Comparison of ENCODE assay signal across 15 mouse cellular contexts in the genomic region with DNA sequence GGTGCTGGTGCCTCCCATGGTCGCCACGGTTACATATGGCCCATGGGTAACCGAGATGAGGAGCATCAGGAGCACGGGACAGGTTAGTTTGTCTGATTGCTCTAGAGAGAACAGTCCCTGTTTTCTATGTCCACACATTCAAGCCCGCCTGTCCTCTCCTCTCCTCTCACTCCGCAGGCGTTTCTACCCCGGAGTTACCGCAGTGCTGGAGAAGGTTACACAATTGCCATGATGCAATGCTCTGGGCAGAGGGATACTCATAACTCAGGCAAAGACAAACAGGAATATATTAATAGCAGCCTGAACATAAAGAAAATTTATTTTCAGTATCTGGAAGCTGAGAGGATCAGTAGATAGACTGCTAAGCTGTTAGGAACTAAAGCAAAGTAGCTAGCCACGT. TPM values are rescaled to one million over a fixed set of nuclear protein-coding genes. Genes with fewer than 3 reads are reported as not detected.
DNase-seq lines count a peak whose midpoint lies in the region; ATAC-seq lines count a peak whose summit lies in the region.
"Had no signal": no experiment of that assay in that cellular context is flagged by ENCODE, and none has a peak within 500 bp of the region (broad histone marks: within the 10 kb centered on the region; RNA-seq: fewer than 3 reads in every experiment).

No protein-coding gene starts in this region.

- no peaks in the 10 kb centered on the region for H3K4me1 ChIP-seq in limb, embryonic 11.5 days (ENCODE audit: control insufficient read depth, insufficient read depth, low read length)
- H3K4me1 ChIP-seq in limb, embryonic 10.5 days, result no peaks in the 10 kb centered on the region
- no peaks in the 10 kb centered on the region for H3K4me1 ChIP-seq in forebrain, embryonic 12.5 days
- H3K4me1 ChIP-seq in intestine, embryonic 15.5 days (replicated peaks), result no peaks in the 10 kb centered on the region
- H3K4me1 ChIP-seq: embryonic facial prominence, embryonic 13.5 days; hindbrain, embryonic 12.5 days had no signal

- no peak overlapping the region for H3K4me3 ChIP-seq in limb, embryonic 11.5 days (ENCODE audit: low read depth, low read length)
- no peak overlapping the region for H3K4me3 ChIP-seq in limb, embryonic 10.5 days
- H3K4me3 ChIP-seq in forebrain, embryonic 12.5 days (replicated peaks), result no peak overlapping the region
- no peak overlapping the region for H3K4me3 ChIP-seq in intestine, embryonic 15.5 days (replicated peaks)
- H3K4me3 ChIP-seq: embryonic facial prominence, embryonic 13.5 days; heart, embryonic 10.5 days; hindbrain, embryonic 12.5 days had no signal

- peak; percentile 13 for DNase-seq in limb, embryonic 11.5 days (ENCODE audit: low spot score)
- DNase-seq in limb, embryonic 10.5 days (ENCODE audit: low spot score), result no peak
- DNase-seq in adrenal gland, postnatal 14 days, result peak; percentile 63
- DNase-seq in lung, postnatal 36 days, result peak; percentile 59
- DNase-seq: cerebellum, postnatal 25 days; kidney, postnatal 25 days; right cerebral cortex, adult 18-20 months had no signal

- H3K9me3 ChIP-seq in limb, embryonic 11.5 days (ENCODE audit: control insufficient read depth, low read length), result no peaks in the 10 kb centered on the region
- no peaks in the 10 kb centered on the region for H3K9me3 ChIP-seq in limb, embryonic 10.5 days (replicated peaks)
- H3K9me3 ChIP-seq in forebrain, embryonic 12.5 days, result no peaks in the 10 kb centered on the region
- H3K9me3 ChIP-seq in intestine, embryonic 15.5 days, result no peaks in the 10 kb centered on the region
- H3K9me3 ChIP-seq: embryonic facial prominence, embryonic 13.5 days; heart, embryonic 10.5 days; hindbrain, embryonic 12.5 days had no signal

- H3K27ac ChIP-seq in limb, embryonic 11.5 days (replicated peaks; ENCODE audit: low read depth, low read length), result no peak overlapping the region
- no peak overlapping the region for H3K27ac ChIP-seq in limb, embryonic 10.5 days
- H3K27ac ChIP-seq in forebrain, embryonic 12.5 days, result no peak overlapping the region
- no peak overlapping the region for H3K27ac ChIP-seq in intestine, embryonic 15.5 days
- H3K27ac ChIP-seq: embryonic facial prominence, embryonic 13.5 days; heart, embryonic 10.5 days; hindbrain, embryonic 12.5 days had no signal

- no peak overlapping the region for H3K4me2 ChIP-seq in limb, embryonic 11.5 days (ENCODE audit: low read depth, severe bottlenecking)
- no peak overlapping the region for H3K4me2 ChIP-seq in forebrain, embryonic 12.5 days
- H3K4me2 ChIP-seq in intestine, embryonic 15.5 days (replicated peaks), result no peak overlapping the region
- H3K4me2 ChIP-seq: embryonic facial prominence, embryonic 13.5 days; hindbrain, embryonic 12.5 days had no signal

- no peak overlapping the region for H3K9ac ChIP-seq in limb, embryonic 11.5 days (ENCODE audit: low read length)
- H3K9ac ChIP-seq in forebrain, embryonic 12.5 days, result no peak overlapping the region
- H3K9ac ChIP-seq in intestine, embryonic 15.5 days, result no peak overlapping the region
- H3K9ac ChIP-seq: embryonic facial prominence, embryonic 13.5 days; hindbrain, embryonic 12.5 days had no signal

- 89% methylated on average over 10 of the region's 10 CpGs for WGBS in limb, embryonic 11.5 days
- WGBS in limb, embryonic 10.5 days, result 93% methylated on average over 10 of the region's 10 CpGs
- 89% methylated on average over 10 of the region's 10 CpGs for WGBS in forebrain, embryonic 12.5 days
- 67% methylated on average over 10 of the region's 10 CpGs for WGBS in intestine, embryonic 15.5 days

- H3K36me3 ChIP-seq in limb, embryonic 11.5 days (ENCODE audit: control insufficient read depth, insufficient read depth, low read length), result no peaks in the 10 kb centered on the region
- H3K36me3 ChIP-seq in limb, embryonic 10.5 days, result no peaks in the 10 kb centered on the region
- no peaks in the 10 kb centered on the region for H3K36me3 ChIP-seq in forebrain, embryonic 12.5 days (replicated peaks)
- H3K36me3 ChIP-seq in intestine, embryonic 15.5 days, result no peaks in the 10 kb centered on the region
- H3K36me3 ChIP-seq: embryonic facial prominence, embryonic 13.5 days; hindbrain, embryonic 12.5 days had no signal

- no peaks in the 10 kb centered on the region for H3K27me3 ChIP-seq in limb, embryonic 11.5 days (ENCODE audit: control insufficient read depth, insufficient read depth, low read length)
- 0 out of 2 replicates have a peak, but pooled peaks cover 1% of the 10 kb centered on the region for H3K27me3 ChIP-seq in limb, embryonic 10.5 days (ENCODE audit: low read depth, poor library complexity, severe bottlenecking)
- H3K27me3 ChIP-seq in forebrain, embryonic 12.5 days, result no peaks in the 10 kb centered on the region
- no peaks in the 10 kb centered on the region for H3K27me3 ChIP-seq in intestine, embryonic 15.5 days (replicated peaks)
- H3K27me3 ChIP-seq: embryonic facial prominence, embryonic 13.5 days; hindbrain, embryonic 12.5 days had no signal

- no peak for ATAC-seq in limb, embryonic 11.5 days (ENCODE audit: insufficient number of reproducible peaks, low FRiP score, low TSS enrichment, low read depth)
- peak; percentile 50 for ATAC-seq in granulocyte monocyte progenitor cell, adult 5-6 weeks (replicated peaks; ENCODE audit: poor library complexity, severe bottlenecking)
- ATAC-seq in forebrain, embryonic 12.5 days (ENCODE audit: low FRiP score), result no peak
- ATAC-seq in intestine, embryonic 15.5 days, result no peak
- ATAC-seq: CD4-positive, CD25-positive, alpha-beta regulatory T cell, adult 4 months; intestine, embryonic 16.5 days had no signal

RNA-seq across cellular contexts. Expression of a gene that starts 37.3 kb away (rescaled TPM):
- polyA plus RNA-seq in limb, embryonic 11.5 days (2014; fragmentation: Nextera tagmentation; extraction: Ambion mirVana), result 6.4 and 7.9 TPM in 2 replicates
- polyA plus RNA-seq in limb, embryonic 10.5 days (2016; fragmentation: Nextera tagmentation; extraction: Ambion mirVana), result 5.7 and 8.9 TPM in 2 replicates
- 10.2 and 14.0 TPM in 2 replicates for total RNA-seq in adrenal gland, postnatal 14 days (2021)
- 12.2 and 12.8 TPM in 2 replicates for total RNA-seq in granulocyte monocyte progenitor cell, adult 5-6 weeks (2014; fragmentation: Nextera tagmentation)
- 8.6 and 10.3 TPM in 2 replicates for total RNA-seq in granulocyte monocyte progenitor cell, adult 5-6 weeks (2017)
- 13.6 and 13.7 TPM in 2 replicates for polyA plus RNA-seq in forebrain, embryonic 12.5 days (2016; fragmentation: Nextera tagmentation; extraction: Ambion mirVana)
- polyA plus RNA-seq in intestine, embryonic 15.5 days (2015; fragmentation: Nextera tagmentation; extraction: Ambion mirVana), result 6.1 and 6.7 TPM in 2 replicates

RNA-seq across cellular contexts. Expression of a gene that starts 58.5 kb away (rescaled TPM):
- 8.7 and 11.2 TPM in 2 replicates for polyA plus RNA-seq in limb, embryonic 11.5 days (2014; fragmentation: Nextera tagmentation; extraction: Ambion mirVana)
- polyA plus RNA-seq in limb, embryonic 10.5 days (2016; fragmentation: Nextera tagmentation; extraction: Ambion mirVana), result 5.7 and 10.2 TPM in 2 replicates
- 58.2 and 66.2 TPM in 2 replicates for total RNA-seq in adrenal gland, postnatal 14 days (2021)
- not detected in 2 replicates for total RNA-seq in granulocyte monocyte progenitor cell, adult 5-6 weeks (2014; fragmentation: Nextera tagmentation)
- total RNA-seq in granulocyte monocyte progenitor cell, adult 5-6 weeks (2017), result not detected in 2 replicates
- polyA plus RNA-seq in forebrain, embryonic 12.5 days (2016; fragmentation: Nextera tagmentation; extraction: Ambion mirVana), result 4.6 and 6.2 TPM in 2 replicates
- polyA plus RNA-seq in intestine, embryonic 15.5 days (2015; fragmentation: Nextera tagmentation; extraction: Ambion mirVana), result 3.0 and 3.3 TPM in 2 replicates
